Mouse (Mus musculus) limb, embryonic 11.5 days (tissue): Measurements from ENCODE around the gene Nkx6-2. TPM values are rescaled to one million over a fixed set of nuclear protein-coding genes. Genes with fewer than 3 reads are reported as not detected.

Experiments used
- ATAC-seq: fragments of 200-750 bp; cut with Nextera tagmentation; 2 replicates; pipeline ENCODE4 v1.8.0; 2017; ENCODE audit warnings: low read depth; ENCODE audit not compliant: insufficient number of reproducible peaks, low FRiP score, low TSS enrichment
- DNase-seq: peaks from one replicate; pipeline ENCODE4 v3.0.0-alpha.2; 2015; ENCODE audit warnings: low spot score
- H3K27ac ChIP-seq: fragments of 300-500 bp; sonication (generic); replicated peaks from 2 replicates; pipeline ENCODE4 v1.5.1; 2014; ENCODE audit warnings: low read depth, mild to moderate bottlenecking, low read length
- H3K27me3 ChIP-seq: fragments of 300-500 bp; sonication (generic); 2 replicates; pipeline ENCODE4 v1.6.1; 2014; ENCODE audit warnings: mild to moderate bottlenecking, low read length, mixed read lengths; ENCODE audit not compliant: control insufficient read depth, insufficient read depth
- H3K36me3 ChIP-seq: fragments of 300-500 bp; sonication (generic); 2 replicates; pipeline ENCODE4 v1.6.1; 2014; ENCODE audit warnings: mild to moderate bottlenecking, low read length, moderate library complexity, mixed read lengths; ENCODE audit not compliant: control insufficient read depth, insufficient read depth
- H3K4me1 ChIP-seq: fragments of 300-500 bp; sonication (generic); 2 replicates; pipeline ENCODE4 v1.6.1; 2014; ENCODE audit warnings: low read length, mixed read lengths; ENCODE audit not compliant: control insufficient read depth, insufficient read depth
- H3K4me2 ChIP-seq: fragments of 300-500 bp; sonication (generic); 2 replicates; pipeline ENCODE4 v1.6.1; 2014; ENCODE audit warnings: low read depth, mild to moderate bottlenecking, moderate library complexity; ENCODE audit not compliant: severe bottlenecking
- H3K4me3 ChIP-seq: fragments of 300-500 bp; sonication (generic); 2 replicates; pipeline ENCODE4 v1.5.1; 2014; ENCODE audit warnings: low read depth, low read length
- H3K9ac ChIP-seq: fragments of 300-500 bp; sonication (generic); 2 replicates; pipeline ENCODE4 v1.6.1; 2014; ENCODE audit warnings: mild to moderate bottlenecking, low read length
- H3K9me3 ChIP-seq: fragments of 300-500 bp; sonication (generic); 2 replicates; pipeline ENCODE4 v1.6.1; 2016; ENCODE audit warnings: low read length; ENCODE audit not compliant: control insufficient read depth
- WGBS: fragments of 180-500 bp; shearing (Covaris S2); extraction: QIAGEN DNeasy Blood & Tissue Kit; methylation state at CpG from one replicate; pipeline ENCODE4 v1.1.7; 2014; 5-methylcytosine and 5-hydroxymethylcytosine counted together
- polyA plus RNA-seq: library from polyadenylated mRNA; unstranded; fragments of >200 nt; fragmentation: Nextera tagmentation; extraction: Ambion mirVana; gene quantifications from 2 replicates; pipeline ENCODE4 v1.2.1, GENCODE M21; 2014

Nkx6-2 gene
- not detected in 2 replicates for polyA plus RNA-seq

DNA sequence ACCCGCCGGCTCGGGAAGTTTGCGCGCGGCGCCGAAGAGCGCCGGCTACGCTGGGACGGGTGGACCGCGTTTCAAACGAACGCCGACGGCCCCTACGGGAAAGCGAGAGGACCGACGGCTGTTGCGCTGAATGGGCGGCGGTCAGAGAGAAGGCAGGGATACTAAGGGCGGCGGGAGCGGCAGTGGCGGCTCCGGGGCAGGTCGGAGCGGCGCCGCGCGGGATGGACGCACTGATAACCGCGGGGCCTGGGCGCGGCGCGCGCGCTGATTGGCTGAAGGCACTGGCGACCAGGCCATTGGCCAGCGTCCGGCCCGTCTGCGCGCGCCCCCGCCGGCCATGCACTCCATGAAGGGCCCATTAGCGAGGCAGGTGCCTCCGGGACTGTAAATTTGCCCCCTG, at the start of gene Nkx6-2:
Gene Nkx6-2 (minus strand): TSS at position 203 of the 400 bp plus-strand sequence.
- peak within 1 kb of the TSS; percentile 51 for H3K4me2 ChIP-seq
- peak within 1 kb of the TSS; percentile 33 for H3K4me3 ChIP-seq
- peaks cover 18% of the 10 kb centered on the region for H3K4me1 ChIP-seq
- DNase-seq (peak; percentile 71), ATAC-seq (0 out of 2 replicates have a peak, but pooled peaks have one; percentile 56)
- H3K36me3 ChIP-seq, result no peaks in the 10 kb centered on the region
- H3K9ac ChIP-seq, result 0 out of 2 replicates have a peak within 1 kb of the TSS, but pooled peaks have one; percentile 22
- H3K27me3 ChIP-seq, result peaks cover 94% of the 10 kb centered on the region
- H3K27ac ChIP-seq, result no peak within 1 kb of the TSS
- 0% methylated on average over 55 of the region's 56 CpGs for WGBS
- no peaks in the 10 kb centered on the region for H3K9me3 ChIP-seq

DNA sequence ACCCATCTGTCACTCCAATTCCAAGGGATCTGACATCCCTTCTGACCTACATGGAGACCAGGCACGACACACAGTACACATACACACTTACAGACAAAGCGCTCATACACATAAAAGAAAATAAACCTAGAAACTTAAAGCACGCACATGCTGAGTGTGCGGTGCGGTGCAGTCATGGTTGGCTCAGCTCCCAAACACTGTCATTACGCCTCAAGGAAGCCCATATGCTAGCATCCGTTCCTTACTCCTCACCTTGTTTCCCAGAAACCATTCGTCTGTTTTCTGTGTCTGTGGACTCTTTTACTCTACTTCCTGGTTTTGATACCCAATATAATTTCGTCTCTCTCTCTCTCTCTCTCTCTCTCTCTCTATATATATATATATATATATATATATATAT, 42.6 kb upstream of the Nkx6-2 start:
- Histone ChIP-seq H3K9ac (no peak overlapping the region), H3K27me3 (no peaks in the 10 kb centered on the region), H3K4me3 (no peak overlapping the region), H3K36me3 (no peaks in the 10 kb centered on the region), H3K27ac (no peak overlapping the region), H3K4me2 (no peak overlapping the region), H3K9me3 (no peaks in the 10 kb centered on the region), H3K4me1 (no peaks in the 10 kb centered on the region)
- DNase-seq (no peak), ATAC-seq (no peak)
- WGBS, result 87% methylated on average over 9 of the region's 9 CpGs

DNA sequence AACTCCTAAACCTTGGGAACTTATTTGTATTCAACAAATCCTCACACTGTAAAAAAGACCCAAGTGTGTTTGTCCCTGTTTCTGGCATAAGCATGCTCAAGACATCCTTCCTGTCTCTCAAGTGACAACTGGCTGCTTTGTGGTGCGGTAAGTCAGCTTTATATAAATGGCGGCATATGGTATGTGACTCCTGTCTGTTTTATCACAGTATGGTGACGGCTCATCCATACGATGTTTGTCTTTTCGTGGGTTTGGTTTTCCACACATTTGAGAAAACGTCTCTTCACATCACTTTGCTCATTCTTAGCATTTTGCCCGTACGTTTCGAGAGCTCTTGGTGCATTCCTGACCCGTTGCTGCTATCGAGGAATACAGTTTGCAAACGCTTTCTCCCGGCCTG, 40.0 kb upstream of the Nkx6-2 start:
- ATAC-seq, result no peak
- Histone ChIP-seq H3K27me3 (no peaks in the 10 kb centered on the region), H3K4me3 (no peak overlapping the region), H3K4me1 (no peaks in the 10 kb centered on the region), H3K36me3 (no peaks in the 10 kb centered on the region), H3K9me3 (no peaks in the 10 kb centered on the region), H3K4me2 (no peak overlapping the region), H3K9ac (no peak overlapping the region), H3K27ac (no peak overlapping the region)
- no peak for DNase-seq
- WGBS, result 87% methylated on average over 13 of the region's 13 CpGs

DNA sequence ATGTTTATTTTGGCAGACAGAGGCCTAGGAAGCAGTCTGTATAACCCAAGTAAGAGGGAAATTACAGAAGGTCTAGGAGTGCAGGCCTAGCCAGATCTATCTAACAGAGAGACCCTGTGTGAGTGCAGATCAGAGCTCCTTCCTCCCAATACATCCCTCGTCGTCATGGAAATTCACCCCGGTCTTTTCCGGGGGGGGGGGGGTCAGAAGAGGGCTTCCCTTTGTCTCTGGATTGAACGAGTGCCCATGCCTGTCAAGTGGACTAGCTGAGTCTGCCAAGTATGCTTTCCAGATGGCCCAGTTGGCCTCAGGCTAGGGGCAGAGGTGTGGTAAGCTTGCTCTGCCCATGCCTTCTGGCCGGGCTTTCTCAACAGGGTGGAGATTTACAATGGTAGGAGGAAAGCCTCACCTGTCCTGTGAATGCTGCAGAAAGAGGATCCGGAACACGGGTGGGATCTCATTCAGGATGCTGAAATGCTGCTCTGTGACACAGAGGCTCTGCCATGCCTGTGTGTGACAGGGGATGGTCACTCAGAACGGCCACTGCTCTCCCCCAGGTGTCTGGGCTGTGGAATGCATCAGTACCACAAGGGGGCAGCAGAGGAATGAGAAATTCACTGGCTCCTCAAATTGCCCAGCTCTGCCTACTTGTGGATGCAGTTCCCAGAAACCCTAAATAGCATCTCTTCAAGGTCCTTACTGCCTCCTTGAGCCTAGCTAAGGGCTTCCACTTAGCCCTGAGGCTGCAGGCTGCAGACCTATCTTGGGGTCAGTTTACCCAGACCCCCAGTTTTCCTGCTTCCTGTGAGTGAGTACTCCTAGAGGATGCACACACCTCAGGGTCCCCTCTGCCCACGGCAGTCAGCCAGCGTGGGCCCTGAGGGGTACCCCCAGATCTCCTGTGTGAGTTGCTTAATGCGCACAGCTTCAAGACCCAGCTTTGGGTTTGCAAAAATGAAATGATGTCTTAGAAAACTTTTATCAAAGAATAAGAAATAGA, 33.5 kb upstream of the Nkx6-2 start:
- 63% methylated on average over 12 of the region's 12 CpGs for WGBS
- no peaks in the 10 kb centered on the region; the same call in 1 of the 2 replicates for H3K27me3 ChIP-seq
- DNase-seq (peak; percentile 84), ATAC-seq (no peak)
- no peaks in the 10 kb centered on the region for H3K36me3 ChIP-seq
- H3K9ac ChIP-seq, result no peak overlapping the region
- H3K4me3 ChIP-seq, result no peak overlapping the region
- no peak overlapping the region for H3K27ac ChIP-seq
- no peaks in the 10 kb centered on the region for H3K9me3 ChIP-seq
- H3K4me1 ChIP-seq, result no peaks in the 10 kb centered on the region
- no peak overlapping the region for H3K4me2 ChIP-seq

DNA sequence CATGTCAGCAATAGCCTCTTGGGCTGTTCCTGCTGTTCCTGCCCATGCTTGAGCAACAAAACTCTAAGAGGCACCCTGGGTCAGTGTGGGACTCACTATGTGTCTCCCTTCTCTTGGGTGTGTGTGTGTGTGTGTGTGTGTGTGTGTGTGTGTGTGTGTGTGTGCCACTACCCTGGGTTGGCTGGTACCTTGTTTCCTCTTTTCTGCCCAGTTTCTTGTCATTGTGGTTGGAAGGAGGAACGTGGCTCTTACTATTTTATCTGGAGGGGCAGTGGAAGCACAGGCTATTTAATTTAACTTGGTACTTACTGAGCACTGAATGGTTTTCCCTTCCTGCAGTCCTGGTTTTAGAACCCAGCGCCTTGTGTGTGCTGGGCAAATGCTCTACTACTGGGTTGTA, 27.7 kb upstream of the Nkx6-2 start:
- no peak overlapping the region for H3K4me2 ChIP-seq
- WGBS, result 78% methylated on average over 2 of the region's 2 CpGs
- no peak overlapping the region for H3K27ac ChIP-seq
- H3K4me1 ChIP-seq, result no peaks in the 10 kb centered on the region
- ATAC-seq (no peak), DNase-seq (no peak)
- no peak overlapping the region for H3K4me3 ChIP-seq
- no peaks in the 10 kb centered on the region for H3K9me3 ChIP-seq
- H3K36me3 ChIP-seq, result no peaks in the 10 kb centered on the region
- no peaks in the 10 kb centered on the region; the same call in 1 of the 2 replicates for H3K27me3 ChIP-seq
- H3K9ac ChIP-seq, result no peak overlapping the region

DNA sequence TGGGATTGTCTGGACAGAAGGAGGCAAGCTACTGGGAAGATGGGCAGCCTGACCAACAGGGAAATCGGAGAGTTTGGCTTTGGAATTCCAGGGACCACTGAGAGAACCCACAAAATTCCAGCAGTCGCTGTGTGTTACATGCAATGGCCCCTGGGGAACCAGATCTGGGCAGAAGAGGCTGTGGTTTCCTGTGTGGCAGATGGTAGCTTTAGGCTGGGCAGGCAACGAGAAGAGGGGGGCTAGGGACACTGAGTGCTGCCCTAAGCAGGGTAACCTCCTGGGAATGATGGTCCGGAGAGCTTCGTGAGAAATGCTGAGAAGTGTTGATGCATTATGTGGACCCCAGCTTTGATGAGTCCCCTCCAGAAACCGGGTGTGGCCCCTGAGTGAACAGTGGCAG, 13.3 kb upstream of the Nkx6-2 start:
- Histone ChIP-seq H3K36me3 (no peaks in the 10 kb centered on the region), H3K27me3 (no peaks in the 10 kb centered on the region), H3K27ac (no peak overlapping the region), H3K4me2 (no peak overlapping the region), H3K9ac (no peak overlapping the region), H3K4me3 (no peak overlapping the region), H3K9me3 (no peaks in the 10 kb centered on the region), H3K4me1 (no peaks in the 10 kb centered on the region)
- 59% methylated on average over 6 of the region's 6 CpGs for WGBS
- ATAC-seq, result no peak
- DNase-seq, result no peak

DNA sequence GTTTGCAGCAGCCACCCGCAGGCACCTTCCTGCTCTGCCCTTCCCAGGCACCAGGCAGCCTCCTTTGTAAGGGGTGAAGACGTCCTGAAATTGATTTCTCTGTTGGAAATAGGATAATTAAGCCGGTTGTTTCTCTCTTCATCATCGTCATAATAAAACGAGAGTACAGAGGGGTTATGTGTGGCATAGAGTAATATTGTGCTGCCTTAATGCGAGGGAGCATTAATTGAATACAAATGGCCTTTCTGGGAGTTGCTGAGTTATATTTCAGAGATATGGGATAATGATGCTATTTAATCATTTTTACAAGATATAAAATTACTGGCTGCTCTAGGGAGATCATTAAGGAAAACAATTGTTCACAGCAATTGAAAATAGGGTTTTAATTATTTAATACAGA, 12.7 kb upstream of the Nkx6-2 start:
- 57% methylated on average over 6 of the region's 6 CpGs for WGBS
- no peak overlapping the region for H3K27ac ChIP-seq
- no peaks in the 10 kb centered on the region for H3K27me3 ChIP-seq
- H3K36me3 ChIP-seq, result no peaks in the 10 kb centered on the region
- DNase-seq, result no peak
- H3K9ac ChIP-seq, result no peak overlapping the region
- H3K9me3 ChIP-seq, result no peaks in the 10 kb centered on the region
- no peak overlapping the region for H3K4me2 ChIP-seq
- H3K4me1 ChIP-seq, result no peaks in the 10 kb centered on the region
- no peak for ATAC-seq
- no peak overlapping the region for H3K4me3 ChIP-seq

DNA sequence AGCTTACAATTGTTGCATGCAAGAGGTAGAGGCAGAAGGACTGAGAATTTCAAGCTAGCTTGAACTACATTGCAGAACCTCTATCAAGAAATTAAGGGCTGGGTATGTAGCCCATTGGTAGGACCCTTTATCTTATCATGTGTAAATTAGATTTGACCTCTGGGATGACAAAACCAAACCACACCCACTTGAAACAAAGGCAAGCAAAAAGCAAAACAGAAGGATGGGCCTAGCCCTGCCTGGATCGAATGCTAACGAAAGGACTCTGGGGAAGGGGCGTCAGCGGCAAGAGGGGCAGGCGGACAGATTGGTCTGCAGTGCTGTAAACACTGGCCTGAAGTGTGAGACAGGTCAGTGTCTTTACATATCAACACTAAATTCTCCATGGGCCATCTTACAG, 8.7 kb upstream of the Nkx6-2 start:
- 95% methylated on average over 5 of the region's 5 CpGs for WGBS
- Histone ChIP-seq H3K4me2 (no peak overlapping the region), H3K4me1 (no peaks in the 10 kb centered on the region), H3K9ac (no peak overlapping the region), H3K36me3 (no peaks in the 10 kb centered on the region), H3K27me3 (peaks cover 25% of the 10 kb centered on the region), H3K4me3 (no peak overlapping the region), H3K9me3 (no peaks in the 10 kb centered on the region), H3K27ac (no peak overlapping the region)
- ATAC-seq, result no peak
- DNase-seq, result no peak
